Mouse (Mus musculus): Measurements from ENCODE around the gene Scarb2.

Gene Scarb2

GRCm38 (mm10) chr5:92490779-92491178, 15.9 kb downstream of the Scarb2 start:
- DNase-seq = no peak

- DNase-seq = no peak
Observed at GRCm38 (mm10) chr5:92490304-92490703, 16.3 kb downstream of the Scarb2 start.

GRCm38 (mm10) chr5:92489503-92489902, 17.1 kb downstream of the Scarb2 start:
- no peak for DNase-seq

GRCm38 (mm10) chr5:92488961-92489360, 17.7 kb downstream of the Scarb2 start:
- DNase-seq = no peak

GRCm38 (mm10) chr5:92488408-92488807, 18.2 kb downstream of the Scarb2 start:
- DNase-seq = no peak

GRCm38 (mm10) chr5:92486758-92487157, 19.9 kb downstream of the Scarb2 start:
- DNase-seq = no peak

GRCm38 (mm10) chr5:92484880-92485279, 21.8 kb downstream of the Scarb2 start:
- DNase-seq = no peak

GRCm38 (mm10) chr5:92472863-92473262, 33.8 kb downstream of the Scarb2 start:
- DNase-seq = no peak

GRCm38 (mm10) chr5:92471531-92471930, 35.1 kb downstream of the Scarb2 start:
- DNase-seq = no peak

GRCm38 (mm10) chr5:92469201-92470130, 37.2 kb downstream of the Scarb2 start:
- DNase-seq = peak; percentile 45

- DNase-seq = no peak
Observed at GRCm38 (mm10) chr5:92468234-92468633, 38.4 kb downstream of the Scarb2 start.

- no peak for DNase-seq
Observed at GRCm38 (mm10) chr5:92467102-92467766, 39.4 kb downstream of the Scarb2 start.

- DNase-seq = no peak
Observed at GRCm38 (mm10) chr5:92465511-92465910, 41.1 kb downstream of the Scarb2 start.

- DNase-seq = peak; percentile 28
Observed at GRCm38 (mm10) chr5:92461321-92461720, 45.3 kb downstream of the Scarb2 start.

- DNase-seq = no peak
Observed at GRCm38 (mm10) chr5:92458726-92459125, 47.9 kb downstream of the Scarb2 start.

GRCm38 (mm10) chr5:92457410-92457809, 49.2 kb downstream of the Scarb2 start:
- no peak for DNase-seq

- DNase-seq = no peak
Observed at GRCm38 (mm10) chr5:92452876-92453275, 53.8 kb downstream of the Scarb2 start.

GRCm38 (mm10) chr5:92446736-92447135, 59.9 kb downstream of the Scarb2 start:
- DNase-seq = no peak

GRCm38 (mm10) chr5:92445016-92445415, 61.6 kb downstream of the Scarb2 start:
- DNase-seq = no peak

- no peak for DNase-seq
Observed at GRCm38 (mm10) chr5:92442914-92443313, 63.7 kb downstream of the Scarb2 start.

- no peak for DNase-seq
Observed at GRCm38 (mm10) chr5:92441494-92441893, 65.1 kb downstream of the Scarb2 start.

- DNase-seq = no peak
Observed at GRCm38 (mm10) chr5:92438540-92438939, 68.1 kb downstream of the Scarb2 start.

- DNase-seq = peak; percentile 97
Observed at GRCm38 (mm10) chr5:92435025-92435584, 71.5 kb downstream of the Scarb2 start, which contains the start of gene Nup54. Gene Nup54, minus strand, starts transcription at chr5:92435219.

- DNase-seq = no peak
Observed at GRCm38 (mm10) chr5:92434571-92434985, 72.1 kb downstream of the Scarb2 start.
